Mouse (Mus musculus) spleen, postnatal 0 days (tissue): ENCODE data around the gene Catsper3. TPM values are rescaled to one million over a fixed set of nuclear protein-coding genes. Genes with fewer than 3 reads are reported as not detected.

Experiments used
- polyA plus RNA-seq: library from polyadenylated mRNA; unstranded; fragments of >200 nt; fragmentation: Nextera tagmentation; extraction: Ambion mirVana; gene quantifications from 2 replicates; pipeline ENCODE4 v1.2.1, GENCODE M21; 2015

Catsper3 gene
- polyA plus RNA-seq = 0.10 and 0.30 TPM in 2 replicates

GRCm38 (mm10) chr13:55784268-55784667 is at the start of gene Catsper3:
TSS of gene Catsper3 (plus strand) at chr13:55784568.

GRCm38 (mm10) chr13:55836142-55836625 is 51.8 kb downstream of the Catsper3 start, which contains the start of gene Pitx1:
TSS of gene Pitx1 (minus strand) at chr13:55836192.

Other genes with a start within 250 kb of the Catsper3 start
- gene Ddx41, start 247.9 kb upstream of the Catsper3 start, polyA plus RNA-seq = 29.2 and 35.3 TPM in 2 replicates
- 15.4 and 18.8 TPM in 2 replicates for gene Fam193b, start 213.4 kb upstream of the Catsper3 start, polyA plus RNA-seq
- gene Tmed9, start 210.8 kb upstream of the Catsper3 start, polyA plus RNA-seq = 68.1 and 69.0 TPM in 2 replicates
- 7.9 and 9.8 TPM in 2 replicates for gene B4galt7, start 184.7 kb upstream of the Catsper3 start, polyA plus RNA-seq
- 25.8 and 31.1 TPM in 2 replicates for gene Caml, start 161.6 kb upstream of the Catsper3 start, polyA plus RNA-seq
- gene Ddx46, start 149.5 kb upstream of the Catsper3 start, polyA plus RNA-seq = 25.3 and 27.0 TPM in 2 replicates
- 17.7 and 20.2 TPM in 2 replicates for gene B230219D22Rik, start 91.4 kb upstream of the Catsper3 start, polyA plus RNA-seq
- gene Txndc15, start 69.9 kb upstream of the Catsper3 start, polyA plus RNA-seq = 31.5 and 33.1 TPM in 2 replicates
- gene Pcbd2, start 57.2 kb upstream of the Catsper3 start, polyA plus RNA-seq = 52.6 and 57.8 TPM in 2 replicates
- 0.18 and 0.38 TPM in 2 replicates for gene Pitx1, start 51.6 kb downstream of the Catsper3 start, polyA plus RNA-seq